Mouse (Mus musculus): Measurements from ENCODE around the gene Arhgef19. TPM values are rescaled to one million over a fixed set of nuclear protein-coding genes. Genes with fewer than 3 reads are reported as not detected.

The Arhgef19 gene
- polyA plus RNA-seq, 2 experiments = 15.3 to 20.4 TPM

GRCm38 (mm10) chr4:141262906-141263637 is 23.8 kb downstream of the Arhgef19 start:
- 64% methylated on average over 10 of the region's 10 CpGs for WGBS
- Histone ChIP-seq H3K27ac (replicated peaks; ENCODE audit: low read depth, low read length) (no peak overlapping the region), H3K4me3 (replicated peaks; ENCODE audit: low read length) (no peak overlapping the region), H3K4me2 (replicated peaks; ENCODE audit: low read depth, low read length, severe bottlenecking) (no peak overlapping the region), H3K4me1 (ENCODE audit: control insufficient read depth, insufficient read depth, low read length) (no peaks in the 10 kb centered on the region), H3K36me3 (ENCODE audit: control insufficient read depth, insufficient read depth, low read length) (no peaks in the 10 kb centered on the region), H3K9me3 (ENCODE audit: control insufficient read depth, low read length) (no peaks in the 10 kb centered on the region), H3K27me3 (ENCODE audit: control insufficient read depth, insufficient read depth, low read length) (no peaks in the 10 kb centered on the region), H3K9ac (ENCODE audit: low read depth, low read length, severe bottlenecking) (no peak overlapping the region)
- ATAC-seq (ENCODE audit: low FRiP score, low read depth) = no peak
- DNase-seq (ENCODE audit: low spot score) = no peak
- no peak for TF ChIP-seq POLR2A (IDR thresholded peaks at IDR 0.05; ENCODE audit: borderline replicate concordance, extremely low read depth, insufficient read depth, insufficient read length)

- Histone ChIP-seq H3K4me1 (ENCODE audit: control insufficient read depth, insufficient read depth, low read length) (no peaks in the 10 kb centered on the region), H3K36me3 (ENCODE audit: control insufficient read depth, insufficient read depth, low read length) (no peaks in the 10 kb centered on the region), H3K9me3 (ENCODE audit: control insufficient read depth, low read length) (no peaks in the 10 kb centered on the region), H3K27ac (replicated peaks; ENCODE audit: low read depth, low read length) (no peak overlapping the region), H3K27me3 (ENCODE audit: control insufficient read depth, insufficient read depth, low read length) (no peaks in the 10 kb centered on the region), H3K4me2 (replicated peaks; ENCODE audit: low read depth, low read length, severe bottlenecking) (no peak overlapping the region), H3K9ac (ENCODE audit: low read depth, low read length, severe bottlenecking) (no peak overlapping the region), H3K4me3 (replicated peaks; ENCODE audit: low read length) (no peak overlapping the region)
- ATAC-seq (ENCODE audit: low FRiP score, low read depth) (no peak), DNase-seq (ENCODE audit: low spot score) (no peak)
- 86% methylated on average over 3 of the region's 3 CpGs for WGBS
- TF ChIP-seq POLR2A (IDR thresholded peaks at IDR 0.05; ENCODE audit: borderline replicate concordance, extremely low read depth, insufficient read depth, insufficient read length) = no peak
Measured at GRCm38 (mm10) chr4:141265979-141266637, 26.8 kb downstream of the Arhgef19 start.

GRCm38 (mm10) chr4:141267250-141267649 is 28.0 kb downstream of the Arhgef19 start:
- no peaks in the 10 kb centered on the region for H3K27me3 ChIP-seq (ENCODE audit: control insufficient read depth, insufficient read depth, low read length)
- DNase-seq (ENCODE audit: low spot score) (no peak), ATAC-seq (ENCODE audit: low FRiP score, low read depth) (no peak)
- no peaks in the 10 kb centered on the region for H3K9me3 ChIP-seq (ENCODE audit: control insufficient read depth, low read length)
- H3K9ac ChIP-seq (ENCODE audit: low read depth, low read length, severe bottlenecking) = no peak overlapping the region
- no peak overlapping the region for H3K4me3 ChIP-seq (replicated peaks; ENCODE audit: low read length)
- no peak overlapping the region for H3K27ac ChIP-seq (replicated peaks; ENCODE audit: low read depth, low read length)
- H3K4me2 ChIP-seq (replicated peaks; ENCODE audit: low read depth, low read length, severe bottlenecking) = no peak overlapping the region
- H3K36me3 ChIP-seq (ENCODE audit: control insufficient read depth, insufficient read depth, low read length) = no peaks in the 10 kb centered on the region
- no peak for TF ChIP-seq POLR2A (IDR thresholded peaks at IDR 0.05; ENCODE audit: borderline replicate concordance, extremely low read depth, insufficient read depth, insufficient read length)
- H3K4me1 ChIP-seq (ENCODE audit: control insufficient read depth, insufficient read depth, low read length) = no peaks in the 10 kb centered on the region
- WGBS = 65% methylated on average over 3 of the region's 3 CpGs

DNA sequence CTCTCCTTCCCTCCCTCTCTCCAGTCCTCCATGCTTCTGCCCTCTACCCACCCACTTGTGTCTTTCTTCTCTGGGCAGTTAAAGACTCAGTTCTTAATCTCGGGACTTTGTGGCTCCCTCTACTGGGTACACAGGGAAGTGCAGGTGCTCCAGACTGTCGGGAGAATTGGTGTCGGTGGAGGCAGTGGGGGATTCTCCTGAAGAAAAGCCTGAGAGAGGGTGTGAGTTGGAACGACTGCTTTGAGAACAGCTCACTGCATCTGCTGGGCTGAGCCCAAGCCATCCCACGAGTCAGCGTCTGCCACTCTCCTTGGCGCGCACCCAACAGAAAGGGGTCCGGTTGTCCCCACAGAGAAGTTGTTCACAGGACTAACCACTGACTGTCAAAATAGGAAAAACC is 28.5 kb downstream of the Arhgef19 start:
- no peak overlapping the region for H3K4me2 ChIP-seq (replicated peaks; ENCODE audit: low read depth, low read length, severe bottlenecking)
- H3K27me3 ChIP-seq (ENCODE audit: control insufficient read depth, insufficient read depth, low read length) = no peaks in the 10 kb centered on the region
- ATAC-seq (ENCODE audit: low FRiP score, low read depth) (no peak), DNase-seq (ENCODE audit: low spot score) (peak; percentile 51)
- no peak overlapping the region for H3K4me3 ChIP-seq (replicated peaks; ENCODE audit: low read length)
- H3K9me3 ChIP-seq (ENCODE audit: control insufficient read depth, low read length) = no peaks in the 10 kb centered on the region
- H3K27ac ChIP-seq (replicated peaks; ENCODE audit: low read depth, low read length) = no peak overlapping the region
- no peaks in the 10 kb centered on the region; the same call in 1 of the 2 replicates for H3K4me1 ChIP-seq (ENCODE audit: control insufficient read depth, insufficient read depth, low read length)
- no peaks in the 10 kb centered on the region for H3K36me3 ChIP-seq (ENCODE audit: control insufficient read depth, insufficient read depth, low read length)
- WGBS = 48% methylated on average over 9 of the region's 9 CpGs
- no peak overlapping the region for H3K9ac ChIP-seq (ENCODE audit: low read depth, low read length, severe bottlenecking)
- TF ChIP-seq POLR2A (IDR thresholded peaks at IDR 0.05; ENCODE audit: borderline replicate concordance, extremely low read depth, insufficient read depth, insufficient read length) = no peak

DNA sequence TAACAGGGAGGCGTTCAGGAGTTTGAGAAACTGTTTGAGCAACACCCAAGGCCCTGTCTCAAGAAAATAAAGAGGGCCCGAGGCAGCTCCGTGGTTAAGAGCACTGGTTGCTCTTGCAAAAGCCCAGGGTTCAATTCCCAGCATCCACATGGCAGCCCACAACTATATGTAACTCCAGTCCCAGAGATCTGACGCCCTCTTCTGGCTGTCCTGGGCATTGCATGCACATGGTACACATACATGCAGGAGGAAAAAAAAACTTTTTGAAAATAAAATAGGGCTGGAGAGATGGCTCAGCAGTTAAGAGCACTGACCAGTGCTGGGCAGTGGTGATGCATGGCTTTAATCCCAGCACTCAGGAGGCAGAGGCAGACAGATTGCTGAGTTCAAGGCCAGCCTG is 29.1 kb downstream of the Arhgef19 start:
- H3K27me3 ChIP-seq (ENCODE audit: control insufficient read depth, insufficient read depth, low read length) = no peaks in the 10 kb centered on the region
- no peak overlapping the region for H3K9ac ChIP-seq (ENCODE audit: low read depth, low read length, severe bottlenecking)
- H3K36me3 ChIP-seq (ENCODE audit: control insufficient read depth, insufficient read depth, low read length) = no peaks in the 10 kb centered on the region
- no peak overlapping the region for H3K4me3 ChIP-seq (replicated peaks; ENCODE audit: low read length)
- no peak for TF ChIP-seq POLR2A (IDR thresholded peaks at IDR 0.05; ENCODE audit: borderline replicate concordance, extremely low read depth, insufficient read depth, insufficient read length)
- no peak overlapping the region for H3K4me2 ChIP-seq (replicated peaks; ENCODE audit: low read depth, low read length, severe bottlenecking)
- H3K9me3 ChIP-seq (ENCODE audit: control insufficient read depth, low read length) = no peaks in the 10 kb centered on the region
- H3K27ac ChIP-seq (replicated peaks; ENCODE audit: low read depth, low read length) = no peak overlapping the region
- no peak for ATAC-seq (ENCODE audit: low FRiP score, low read depth)
- peaks cover under 1% of the 10 kb centered on the region; the same call in 1 of the 2 replicates for H3K4me1 ChIP-seq (ENCODE audit: control insufficient read depth, insufficient read depth, low read length)
- DNase-seq (ENCODE audit: low spot score) = no peak
- WGBS = 88% methylated on average over 4 of the region's 4 CpGs

All from limb, embryonic 14.5 days (tissue).